ENCODE assay signal across 9 mouse cellular contexts in the genomic region with DNA sequence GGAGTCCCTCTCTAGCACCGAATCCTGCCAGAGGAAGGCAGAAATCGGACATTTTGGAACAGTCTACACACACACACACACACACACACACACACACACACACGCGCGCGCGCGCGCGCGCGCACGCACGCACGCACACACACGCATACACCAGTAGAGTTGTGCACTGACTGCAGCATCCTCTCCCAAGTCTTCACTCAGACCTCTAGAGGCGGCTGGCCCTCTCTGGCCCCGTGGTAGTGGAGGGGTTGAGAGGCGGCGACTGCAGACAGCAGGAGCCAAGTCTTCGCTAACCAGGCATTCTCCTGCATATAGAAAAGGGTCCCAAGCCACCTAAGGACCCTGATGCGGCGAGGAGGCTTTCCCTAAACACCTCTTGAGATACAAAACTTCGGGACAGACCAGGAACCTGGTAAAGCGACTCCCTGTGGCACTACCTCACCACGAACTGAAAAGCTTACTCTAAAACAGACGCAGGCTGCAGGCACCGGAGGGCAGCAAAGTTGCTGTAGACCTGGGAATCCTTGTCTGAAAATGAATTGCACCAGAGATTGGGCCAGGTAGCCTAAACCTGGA. TPM values are rescaled to one million over a fixed set of nuclear protein-coding genes. Genes with fewer than 3 reads are reported as not detected.
A peak's percentile ranks its signal among the peaks of the same experiment; 100 is the strongest.
DNase-seq lines count a peak whose midpoint lies in the region; ATAC-seq and TF ChIP-seq lines count a peak whose summit lies in the region.
"Had no signal": no experiment of that assay in that cellular context is flagged by ENCODE, and none has a peak within 500 bp of the region (broad histone marks: within the 10 kb centered on the region; RNA-seq: fewer than 3 reads in every experiment).

No protein-coding gene starts in this region.

- H3K27me3 ChIP-seq in forebrain, embryonic 10.5 days (ENCODE audit: poor library complexity, severe bottlenecking): peaks cover 100% of the 10 kb centered on the region
- peaks cover 95% of the 10 kb centered on the region for H3K27me3 ChIP-seq in forebrain, embryonic 12.5 days
- peaks cover 94% of the 10 kb centered on the region for H3K27me3 ChIP-seq in forebrain, embryonic 15.5 days
- peaks cover 99% of the 10 kb centered on the region for H3K27me3 ChIP-seq in neural tube, embryonic 11.5 days (ENCODE audit: control insufficient read depth, insufficient read depth, low read length)

- no peaks in the 10 kb centered on the region for H3K36me3 ChIP-seq in forebrain, embryonic 10.5 days (replicated peaks)
- no peaks in the 10 kb centered on the region for H3K36me3 ChIP-seq in forebrain, embryonic 12.5 days (replicated peaks)
- no peaks in the 10 kb centered on the region for H3K36me3 ChIP-seq in forebrain, embryonic 15.5 days
- no peaks in the 10 kb centered on the region for H3K36me3 ChIP-seq in neural tube, embryonic 11.5 days (ENCODE audit: control insufficient read depth, insufficient read depth, low read length)

- peaks cover 46% of the 10 kb centered on the region for H3K4me1 ChIP-seq in forebrain, embryonic 10.5 days
- H3K4me1 ChIP-seq in forebrain, embryonic 12.5 days: peaks cover 21% of the 10 kb centered on the region
- H3K4me1 ChIP-seq in forebrain, embryonic 15.5 days: peaks cover 30% of the 10 kb centered on the region
- H3K4me1 ChIP-seq in neural tube, embryonic 11.5 days (ENCODE audit: control insufficient read depth, insufficient read depth, low read length): no peaks in the 10 kb centered on the region

- no peak for ATAC-seq in forebrain, embryonic 12.5 days (ENCODE audit: low FRiP score)
- no peak for ATAC-seq in forebrain, embryonic 15.5 days (replicated peaks)
- ATAC-seq in neural tube, embryonic 11.5 days (ENCODE audit: insufficient read depth, low FRiP score, low TSS enrichment): no peak

- no peaks in the 10 kb centered on the region for H3K9me3 ChIP-seq in forebrain, embryonic 10.5 days
- H3K9me3 ChIP-seq in forebrain, embryonic 12.5 days: no peaks in the 10 kb centered on the region
- H3K9me3 ChIP-seq in forebrain, embryonic 15.5 days: no peaks in the 10 kb centered on the region
- H3K9me3 ChIP-seq in neural tube, embryonic 11.5 days (ENCODE audit: control insufficient read depth, low read length): no peaks in the 10 kb centered on the region

- no peak overlapping the region; the same call in 1 of the 2 replicates for H3K4me2 ChIP-seq in forebrain, embryonic 12.5 days
- no peak overlapping the region for H3K4me2 ChIP-seq in forebrain, embryonic 15.5 days (replicated peaks)
- H3K4me2 ChIP-seq in neural tube, embryonic 11.5 days (ENCODE audit: low read depth): no peak overlapping the region

- WGBS in forebrain, embryonic 10.5 days: under 1% methylated on average over 28 of the region's 28 CpGs
- WGBS in forebrain, embryonic 12.5 days: 1% methylated on average over 28 of the region's 28 CpGs
- WGBS in forebrain, embryonic 15.5 days: under 1% methylated on average over 28 of the region's 28 CpGs
- under 1% methylated on average over 28 of the region's 28 CpGs for WGBS in neural tube, embryonic 11.5 days

- DNase-seq in forebrain, embryonic 10.5 days (ENCODE audit: extremely low spot score, low spot score): peak; percentile 59
- DNase-seq in kidney, postnatal 4 days: peak; percentile 29 to 35
- DNase-seq in kidney, adult 11 months: no peak
- peak; percentile 49 for DNase-seq in neural tube, embryonic 11.5 days (ENCODE audit: low spot score)
- DNase-seq in adrenal gland, postnatal 14 days: no peak
- DNase-seq in layer of hippocampus, adult 2 months (ENCODE audit: low spot score in 2 of 2): no peak
- DNase-seq: spleen, adult 18-20 months had no signal

- TF ChIP-seq CTCF in layer of hippocampus, adult 2 months (conservative IDR thresholded peaks at IDR 0.05): no peak; the same call in 1 of the 2 replicates

- H3K9ac ChIP-seq in forebrain, embryonic 12.5 days: no peak overlapping the region
- no peak overlapping the region for H3K9ac ChIP-seq in forebrain, embryonic 15.5 days (replicated peaks)
- no peak overlapping the region for H3K9ac ChIP-seq in neural tube, embryonic 11.5 days (ENCODE audit: low read length)

- H3K27ac ChIP-seq in forebrain, embryonic 10.5 days: no peak overlapping the region
- no peak overlapping the region for H3K27ac ChIP-seq in forebrain, embryonic 12.5 days
- H3K27ac ChIP-seq in forebrain, embryonic 15.5 days (replicated peaks): no peak overlapping the region
- H3K27ac ChIP-seq in neural tube, embryonic 11.5 days (ENCODE audit: low read depth, low read length): no peak overlapping the region
- no peak overlapping the region for H3K27ac ChIP-seq in layer of hippocampus, adult 2 months

- peak overlapping the region; percentile 22; the same call in 1 of the 2 replicates for H3K4me3 ChIP-seq in forebrain, embryonic 10.5 days
- H3K4me3 ChIP-seq in forebrain, embryonic 12.5 days (replicated peaks): no peak overlapping the region
- H3K4me3 ChIP-seq in forebrain, embryonic 15.5 days: peak overlapping the region; percentile 7; the same call in 1 of the 2 replicates
- no peak overlapping the region for H3K4me3 ChIP-seq in neural tube, embryonic 11.5 days (ENCODE audit: low read depth, low read length)
- no peak overlapping the region for H3K4me3 ChIP-seq in layer of hippocampus, adult 2 months

RNA-seq across cellular contexts. Expression of a gene that starts 0.6 kb away (rescaled TPM):
- 0.05 TPM in 1 of 2 replicates, not detected in the other for polyA plus RNA-seq in forebrain, embryonic 10.5 days (2016; fragmentation: Nextera tagmentation; extraction: Ambion mirVana)
- polyA plus RNA-seq in forebrain, embryonic 12.5 days (2016; fragmentation: Nextera tagmentation; extraction: Ambion mirVana): not detected in 2 replicates
- polyA plus RNA-seq in forebrain, embryonic 15.5 days (2015; fragmentation: Nextera tagmentation; extraction: Ambion mirVana): not detected in 2 replicates
- polyA plus RNA-seq in neural tube, embryonic 11.5 days (2014; fragmentation: Nextera tagmentation; extraction: Ambion mirVana): not detected in 2 replicates
- total RNA-seq in adrenal gland, postnatal 14 days (2021): not detected in 2 replicates
- total RNA-seq in layer of hippocampus, adult 2 months (2021): not detected

RNA-seq across cellular contexts. Expression of a gene that starts 46.4 kb away (rescaled TPM):
- polyA plus RNA-seq in forebrain, embryonic 10.5 days (2016; fragmentation: Nextera tagmentation; extraction: Ambion mirVana): 10.4 and 13.8 TPM in 2 replicates
- polyA plus RNA-seq in forebrain, embryonic 12.5 days (2016; fragmentation: Nextera tagmentation; extraction: Ambion mirVana): 9.9 TPM in 2 replicates
- polyA plus RNA-seq in forebrain, embryonic 15.5 days (2015; fragmentation: Nextera tagmentation; extraction: Ambion mirVana): 11.5 and 12.7 TPM in 2 replicates
- 10.5 TPM in 2 replicates for polyA plus RNA-seq in neural tube, embryonic 11.5 days (2014; fragmentation: Nextera tagmentation; extraction: Ambion mirVana)
- total RNA-seq in adrenal gland, postnatal 14 days (2021): 6.5 and 6.6 TPM in 2 replicates
- total RNA-seq in layer of hippocampus, adult 2 months (2021): 1 to 10 TPM; 4.6 to 4.8 TPM

Comparison
In these comparisons a context has a peak if more than half of its experiments do, and no peak if none do; other contexts are left out.
1. DNase-seq: peak in forebrain, embryonic 10.5 days (single experiment), kidney, postnatal 4 days (2 of 2) and neural tube, embryonic 11.5 days (single experiment); none in kidney, adult 11 months (single experiment), adrenal gland, postnatal 14 days (single experiment) and layer of hippocampus, adult 2 months (0 of 2).
2. H3K4me3 ChIP-seq: peak in forebrain, embryonic 10.5 days (single experiment) and forebrain, embryonic 15.5 days (single experiment); none in forebrain, embryonic 12.5 days (single experiment), neural tube, embryonic 11.5 days (single experiment) and layer of hippocampus, adult 2 months (single experiment).